Mouse (Mus musculus) lung, postnatal 25 days (tissue): ENCODE measurements at regions not wholly inside any gene's neighbourhood (a gene's known extent, or its start where the extent isn't known, plus 50 kb on each side); places are given as distances from the start of the nearest gene placed in this dataset.

ENCODE experiments used
- DNase-seq: peaks from one replicate; pipeline ENCODE4 v3.0.0; 2022; ENCODE audit warnings: low spot score

GRCm38 (mm10) chr11:44027046-44027445, 126.0 kb upstream of the Adra1b start:
- no peak for DNase-seq

GRCm38 (mm10) chr11:44046083-44046482, 145.1 kb upstream of the Adra1b start:
- DNase-seq: no peak

GRCm38 (mm10) chr11:44049253-44049976, 148.4 kb upstream of the Adra1b start:
- DNase-seq: no peak

- no peak for DNase-seq
Measured at GRCm38 (mm10) chr11:44052481-44052880, 151.5 kb upstream of the Adra1b start.

GRCm38 (mm10) chr11:44062446-44062845, 161.4 kb upstream of the Adra1b start:
- DNase-seq: no peak

- DNase-seq: no peak
Measured at GRCm38 (mm10) chr11:44066176-44066575, 165.2 kb upstream of the Adra1b start.

GRCm38 (mm10) chr11:44083716-44084115, 182.7 kb upstream of the Adra1b start:
- DNase-seq: no peak

- DNase-seq: no peak
Measured at GRCm38 (mm10) chr11:44086951-44087350, 185.9 kb upstream of the Adra1b start.

GRCm38 (mm10) chr11:44089514-44089913, 188.5 kb upstream of the Adra1b start:
- DNase-seq: no peak

- peak; percentile 14 for DNase-seq
Measured at GRCm38 (mm10) chr11:44095280-44095679, 194.3 kb upstream of the Adra1b start.

GRCm38 (mm10) chr11:44103188-44103840, 202.3 kb upstream of the Adra1b start:
- no peak for DNase-seq

GRCm38 (mm10) chr11:44103841-44104191, 202.8 kb upstream of the Adra1b start:
- no peak for DNase-seq

- DNase-seq: no peak
Measured at GRCm38 (mm10) chr11:44106231-44106630, 205.2 kb upstream of the Adra1b start.

- no peak for DNase-seq
Measured at GRCm38 (mm10) chr11:44111525-44111924, 210.5 kb upstream of the Adra1b start.

GRCm38 (mm10) chr11:44127088-44127487, 226.1 kb upstream of the Adra1b start:
- DNase-seq: no peak

- peak; percentile 4 for DNase-seq
Measured at GRCm38 (mm10) chr11:44128481-44128880, 227.5 kb upstream of the Adra1b start.

- no peak for DNase-seq
Measured at GRCm38 (mm10) chr11:44133244-44133643, 232.2 kb upstream of the Adra1b start.

- no peak for DNase-seq
Measured at GRCm38 (mm10) chr11:44136024-44136423, 235.0 kb upstream of the Adra1b start.

GRCm38 (mm10) chr11:44142996-44143395, 242.0 kb upstream of the Adra1b start:
- no peak for DNase-seq

GRCm38 (mm10) chr11:44144477-44144876, 243.5 kb upstream of the Adra1b start:
- no peak for DNase-seq

- no peak for DNase-seq
Measured at GRCm38 (mm10) chr11:44146419-44146818, 245.4 kb upstream of the Adra1b start.

GRCm38 (mm10) chr11:44153576-44153975, 246.3 kb upstream of the Il12b start:
- no peak for DNase-seq

- no peak for DNase-seq
Measured at GRCm38 (mm10) chr11:44155591-44155990, 244.3 kb upstream of the Il12b start.

- no peak for DNase-seq
Measured at GRCm38 (mm10) chr11:44156081-44156480, 243.8 kb upstream of the Il12b start.
